Mouse (Mus musculus): ENCODE results near the gene Uvrag. TPM values are rescaled to one million over a fixed set of nuclear protein-coding genes. Genes with fewer than 3 reads are reported as not detected.

Uvrag gene
- polyA plus RNA-seq, 1 experiment from 2014 or later: 16.7 TPM

DNA sequence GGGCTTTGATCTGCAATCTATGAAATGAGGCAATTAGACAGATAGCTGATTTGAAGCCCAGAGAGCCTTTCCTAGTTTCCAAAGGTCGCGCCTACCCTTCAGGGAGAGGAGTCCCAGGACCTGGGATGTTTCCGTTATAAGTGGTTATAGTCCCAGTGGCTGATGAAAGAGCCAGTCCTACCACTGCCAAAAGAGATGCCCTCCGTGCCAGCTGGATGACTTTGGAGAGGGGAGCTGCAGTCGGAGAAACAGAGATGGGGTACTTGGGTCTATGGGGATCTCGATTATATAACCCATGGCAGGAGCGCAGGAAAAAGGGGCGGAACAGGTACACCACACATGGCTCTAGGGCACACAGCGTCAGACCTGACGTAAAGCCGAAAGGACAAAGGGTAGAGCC is 21.0 kb upstream of the Uvrag start:
- Histone ChIP-seq H3K4me1 (no peaks in the 10 kb centered on the region), H3K27ac (no peak overlapping the region), H3K36me3 (no peaks in the 10 kb centered on the region), H3K4me3 (no peak overlapping the region), H3K9ac (no peak overlapping the region), H3K27me3 (no peaks in the 10 kb centered on the region), H3K4me2 (no peak overlapping the region), H3K9me3 (no peaks in the 10 kb centered on the region)
- ATAC-seq (ENCODE audit: insufficient number of reproducible peaks, low FRiP score, low TSS enrichment, low read depth): no peak
- WGBS: 80% methylated on average over 11 of the region's 11 CpGs

DNA sequence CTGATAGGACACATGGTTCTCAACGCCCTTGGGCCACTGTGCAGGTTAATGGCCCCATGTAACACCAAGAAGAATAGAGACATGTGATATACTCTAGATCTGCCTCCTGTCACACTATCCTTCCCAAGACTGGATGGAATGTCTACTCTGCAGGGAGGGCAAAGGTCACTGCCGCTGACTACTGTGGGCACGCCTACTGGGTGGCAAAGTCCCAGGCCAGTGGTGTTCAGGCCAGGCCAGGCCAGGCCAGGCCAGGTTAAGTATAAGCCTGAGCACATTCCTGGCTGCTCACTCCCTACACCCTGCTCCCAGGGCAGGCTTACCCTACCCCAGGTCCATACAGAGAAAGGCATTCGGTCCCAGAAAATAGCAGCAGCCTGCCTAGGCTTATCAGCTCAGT is 20.6 kb upstream of the Uvrag start:
- Histone ChIP-seq H3K9ac (no peak overlapping the region), H3K4me1 (no peaks in the 10 kb centered on the region), H3K36me3 (no peaks in the 10 kb centered on the region), H3K4me2 (no peak overlapping the region), H3K9me3 (no peaks in the 10 kb centered on the region), H3K27ac (no peak overlapping the region), H3K27me3 (no peaks in the 10 kb centered on the region), H3K4me3 (no peak overlapping the region)
- ATAC-seq (ENCODE audit: insufficient number of reproducible peaks, low FRiP score, low TSS enrichment, low read depth): 0 out of 2 replicates have a peak, but pooled peaks have one; percentile 53
- WGBS: 49% methylated on average over 4 of the region's 4 CpGs

DNA sequence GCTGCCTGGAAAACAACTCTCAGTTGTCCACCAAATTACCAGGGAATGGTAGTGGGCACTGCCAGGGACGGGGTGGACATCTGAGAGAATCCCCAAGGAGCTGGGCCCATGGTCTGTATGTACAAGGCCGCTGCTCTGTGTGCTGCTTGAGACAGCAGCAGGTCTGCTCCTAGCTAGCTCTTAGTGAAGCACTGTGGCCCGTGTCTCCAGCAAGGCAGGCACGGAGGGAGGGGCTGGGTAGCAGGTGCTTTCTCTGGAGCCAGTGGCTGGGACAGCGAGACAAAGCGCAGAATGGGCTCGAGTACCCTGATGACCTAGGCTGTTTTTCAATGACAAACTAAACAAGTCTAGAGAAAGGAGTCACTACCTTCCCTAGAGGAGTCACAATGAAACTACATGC is 20.1 kb upstream of the Uvrag start:
- Histone ChIP-seq H3K9me3 (no peaks in the 10 kb centered on the region), H3K27ac (no peak overlapping the region), H3K4me2 (no peak overlapping the region), H3K9ac (no peak overlapping the region), H3K4me3 (no peak overlapping the region), H3K27me3 (no peaks in the 10 kb centered on the region), H3K4me1 (peaks cover 3% of the 10 kb centered on the region), H3K36me3 (no peaks in the 10 kb centered on the region)
- WGBS: 78% methylated on average over 7 of the region's 7 CpGs
- ATAC-seq (ENCODE audit: insufficient number of reproducible peaks, low FRiP score, low TSS enrichment, low read depth): no peak

- ATAC-seq (ENCODE audit: insufficient number of reproducible peaks, low FRiP score, low TSS enrichment, low read depth): no peak
- Histone ChIP-seq H3K27me3 (no peaks in the 10 kb centered on the region), H3K27ac (no peak overlapping the region), H3K9ac (no peak overlapping the region), H3K36me3 (no peaks in the 10 kb centered on the region), H3K4me3 (no peak overlapping the region), H3K4me1 (peaks cover 15% of the 10 kb centered on the region), H3K4me2 (no peak overlapping the region), H3K9me3 (no peaks in the 10 kb centered on the region)
- WGBS: 78% methylated on average over 2 of the region's 2 CpGs
These were observed 18.5 kb upstream of the Uvrag start for GRCm38 (mm10) chr7:99159446-99159845.

GRCm38 (mm10) chr7:99158904-99159303 is 18.0 kb upstream of the Uvrag start:
- WGBS: 77% methylated on average over 5 of the region's 5 CpGs
- Histone ChIP-seq H3K27ac (no peak overlapping the region), H3K4me2 (no peak overlapping the region), H3K27me3 (no peaks in the 10 kb centered on the region), H3K4me3 (no peak overlapping the region), H3K4me1 (peaks cover 15% of the 10 kb centered on the region), H3K9me3 (no peaks in the 10 kb centered on the region), H3K36me3 (no peaks in the 10 kb centered on the region), H3K9ac (no peak overlapping the region)
- no peak for ATAC-seq (ENCODE audit: insufficient number of reproducible peaks, low FRiP score, low TSS enrichment, low read depth)

DNA sequence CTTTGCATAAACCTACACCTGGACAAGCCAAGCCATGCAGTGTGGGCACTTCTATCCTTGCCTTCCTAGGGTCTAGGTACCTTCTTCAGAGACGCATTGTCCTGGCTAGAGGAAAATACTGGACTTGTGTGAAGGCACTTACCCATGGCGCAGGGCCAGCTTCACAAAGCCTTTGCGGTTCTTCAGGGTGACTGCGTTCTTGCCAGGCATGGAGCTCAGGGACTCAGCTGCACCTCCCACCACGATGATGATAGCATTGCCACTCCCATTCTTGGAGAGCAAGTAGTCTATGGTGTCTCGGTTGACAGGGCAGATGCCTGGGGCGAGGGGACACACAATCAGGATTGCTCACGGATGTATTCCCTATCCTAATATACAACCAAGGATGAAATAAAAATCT is 17.1 kb upstream of the Uvrag start:
- H3K27me3 ChIP-seq: no peaks in the 10 kb centered on the region
- H3K4me1 ChIP-seq: peaks cover 15% of the 10 kb centered on the region
- no peak overlapping the region for H3K4me2 ChIP-seq
- WGBS: 81% methylated on average over 8 of the region's 8 CpGs
- no peak overlapping the region for H3K9ac ChIP-seq
- H3K9me3 ChIP-seq: no peaks in the 10 kb centered on the region
- no peaks in the 10 kb centered on the region for H3K36me3 ChIP-seq
- H3K27ac ChIP-seq: no peak overlapping the region
- no peak for ATAC-seq (ENCODE audit: insufficient number of reproducible peaks, low FRiP score, low TSS enrichment, low read depth)
- H3K4me3 ChIP-seq: no peak overlapping the region

- no peak overlapping the region for H3K9ac ChIP-seq
- H3K4me1 ChIP-seq: peaks cover 15% of the 10 kb centered on the region
- H3K27ac ChIP-seq: no peak overlapping the region
- no peak for ATAC-seq (ENCODE audit: insufficient number of reproducible peaks, low FRiP score, low TSS enrichment, low read depth)
- H3K4me2 ChIP-seq: no peak overlapping the region
- no peak overlapping the region for H3K4me3 ChIP-seq
- H3K27me3 ChIP-seq: no peaks in the 10 kb centered on the region
- 87% methylated on average over 10 of the region's 10 CpGs for WGBS
- H3K36me3 ChIP-seq: no peaks in the 10 kb centered on the region
- H3K9me3 ChIP-seq: no peaks in the 10 kb centered on the region
These were observed 15.8 kb upstream of the Uvrag start for GRCm38 (mm10) chr7:99156737-99157136.

GRCm38 (mm10) chr7:99155311-99156289 is 14.7 kb upstream of the Uvrag start:
- no peaks in the 10 kb centered on the region for H3K9me3 ChIP-seq
- peaks cover 15% of the 10 kb centered on the region for H3K4me1 ChIP-seq
- WGBS: 19% methylated on average over 17 of the region's 17 CpGs
- 0 out of 2 replicates have a peak overlapping the region, but pooled peaks have one; percentile 11 for H3K9ac ChIP-seq
- peak; percentile 66; the same call in 1 of the 2 replicates for ATAC-seq (ENCODE audit: insufficient number of reproducible peaks, low FRiP score, low TSS enrichment, low read depth)
- no peak overlapping the region for H3K27ac ChIP-seq
- peak overlapping the region; percentile 55 for H3K4me2 ChIP-seq
- no peaks in the 10 kb centered on the region for H3K36me3 ChIP-seq
- peak overlapping the region; percentile 28 for H3K4me3 ChIP-seq
- no peaks in the 10 kb centered on the region for H3K27me3 ChIP-seq

GRCm38 (mm10) chr7:99154648-99155151 is 13.8 kb upstream of the Uvrag start:
- H3K4me2 ChIP-seq: no peak overlapping the region
- ATAC-seq (ENCODE audit: insufficient number of reproducible peaks, low FRiP score, low TSS enrichment, low read depth): 0 out of 2 replicates have a peak, but pooled peaks have one; percentile 23
- no peak overlapping the region for H3K27ac ChIP-seq

GRCm38 (mm10) chr7:99153686-99154202 is 12.8 kb upstream of the Uvrag start:
- H3K9me3 ChIP-seq: no peaks in the 10 kb centered on the region
- no peak for ATAC-seq (ENCODE audit: insufficient number of reproducible peaks, low FRiP score, low TSS enrichment, low read depth)
- 83% methylated on average over 11 of the region's 11 CpGs for WGBS
- no peak overlapping the region for H3K4me2 ChIP-seq
- H3K4me3 ChIP-seq: no peak overlapping the region
- no peaks in the 10 kb centered on the region for H3K27me3 ChIP-seq
- H3K36me3 ChIP-seq: no peaks in the 10 kb centered on the region
- H3K4me1 ChIP-seq: peaks cover 15% of the 10 kb centered on the region
- H3K27ac ChIP-seq: no peak overlapping the region
- H3K9ac ChIP-seq: no peak overlapping the region

More at GRCm38 (mm10) chr7:99154648-99155151, 13.8 kb upstream of the Uvrag start:
- Histone ChIP-seq H3K9me3 (no peaks in the 10 kb centered on the region), H3K4me3 (no peak overlapping the region), H3K36me3 (no peaks in the 10 kb centered on the region), H3K4me1 (peaks cover 15% of the 10 kb centered on the region), H3K27me3 (no peaks in the 10 kb centered on the region), H3K9ac (no peak overlapping the region)
- 56% methylated on average over 8 of the region's 8 CpGs for WGBS

DNA sequence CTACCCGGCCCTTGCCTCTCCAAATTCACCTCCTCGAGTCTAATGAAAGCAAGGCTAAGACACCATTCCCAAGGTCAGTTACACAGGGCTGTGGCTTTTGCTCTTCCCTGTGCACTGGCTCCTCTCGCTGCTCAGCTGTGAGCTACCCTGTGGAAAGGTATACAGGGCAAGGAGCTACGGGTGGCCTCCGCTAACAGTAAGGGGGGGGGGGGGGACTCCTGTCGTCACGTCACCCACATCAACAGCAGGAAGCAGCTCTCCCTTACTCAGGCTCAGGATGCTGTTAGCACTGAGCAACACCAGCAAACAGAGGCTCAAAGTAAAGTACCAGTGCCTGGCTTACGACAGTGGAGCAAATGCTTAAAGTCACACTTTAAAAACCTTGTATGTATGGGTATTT is 11.8 kb upstream of the Uvrag start:
- H3K27ac ChIP-seq: no peak overlapping the region
- no peaks in the 10 kb centered on the region for H3K27me3 ChIP-seq
- H3K4me1 ChIP-seq: peaks cover 15% of the 10 kb centered on the region
- H3K4me2 ChIP-seq: no peak overlapping the region
- whole genome bisulfite sequencing: 86% methylated on average over 8 of the region's 8 CpGs
- no peak overlapping the region for H3K4me3 ChIP-seq
- no peak overlapping the region for H3K9ac ChIP-seq
- H3K9me3 ChIP-seq: no peaks in the 10 kb centered on the region
- no peak for ATAC-seq (ENCODE audit: insufficient number of reproducible peaks, low FRiP score, low TSS enrichment, low read depth)
- H3K36me3 ChIP-seq: no peaks in the 10 kb centered on the region

DNA sequence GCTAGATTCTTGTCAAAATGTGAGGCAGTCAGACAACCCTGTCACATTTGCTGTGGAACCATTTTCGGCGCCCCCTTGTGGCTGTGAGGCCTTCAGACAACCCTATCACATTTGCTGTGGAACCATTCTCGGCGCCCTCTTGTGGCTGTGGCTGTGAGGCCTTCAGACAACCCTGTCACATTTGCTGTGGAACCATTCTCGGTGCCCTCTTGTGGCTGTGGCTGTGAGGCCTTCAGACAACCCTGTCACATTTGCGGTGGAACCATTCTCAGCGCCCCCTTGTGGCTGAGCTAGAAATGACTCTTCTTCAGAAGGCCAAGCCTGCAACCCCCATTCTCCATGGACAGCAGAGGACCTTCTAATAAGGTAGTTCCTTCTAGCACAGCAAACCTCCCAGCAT is 10.4 kb upstream of the Uvrag start:
- WGBS: 4% methylated on average over 7 of the region's 7 CpGs
- Histone ChIP-seq H3K4me2 (no peak overlapping the region), H3K4me3 (no peak overlapping the region), H3K27me3 (no peaks in the 10 kb centered on the region), H3K4me1 (peaks cover 15% of the 10 kb centered on the region), H3K27ac (no peak overlapping the region), H3K9me3 (no peaks in the 10 kb centered on the region), H3K36me3 (no peaks in the 10 kb centered on the region), H3K9ac (no peak overlapping the region)
- peak; percentile 38; the same call in 1 of the 2 replicates for ATAC-seq (ENCODE audit: insufficient number of reproducible peaks, low FRiP score, low TSS enrichment, low read depth)

Data from limb, embryonic 15.5 days (tissue).